Mouse (Mus musculus): ENCODE results near the gene Mmp20.

The Mmp20 gene

DNA sequence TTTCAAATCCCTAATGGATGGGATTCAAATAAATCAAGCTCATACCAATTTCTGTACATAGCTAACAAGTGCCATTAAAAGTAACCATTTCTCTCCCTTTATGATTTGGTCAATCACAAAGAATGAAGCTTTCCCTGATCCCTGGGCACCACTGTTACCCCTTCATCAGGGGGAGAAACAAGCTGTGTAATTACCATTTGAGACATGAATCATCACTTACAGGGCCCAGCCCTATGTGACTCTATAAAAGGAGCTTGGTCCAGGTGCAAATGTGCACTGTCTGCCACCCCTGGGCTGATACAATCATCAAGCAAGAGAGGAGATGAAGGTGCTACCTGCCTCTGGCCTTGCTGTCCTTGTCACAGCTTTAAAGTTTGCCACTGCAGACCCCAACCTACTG lies at the start of gene Mmp20:
TSS of gene Mmp20 (plus strand) at position 301 of the 400 bp plus-strand sequence.
- in situ Hi-C loops (cut with MboI, MseI), result no loop called here

- in situ Hi-C loops (cut with MboI, MseI), result no loop called here
Observed at GRCm38 (mm10) chr9:7590063-7590462, 38.0 kb upstream of the Mmp20 start.

DNA sequence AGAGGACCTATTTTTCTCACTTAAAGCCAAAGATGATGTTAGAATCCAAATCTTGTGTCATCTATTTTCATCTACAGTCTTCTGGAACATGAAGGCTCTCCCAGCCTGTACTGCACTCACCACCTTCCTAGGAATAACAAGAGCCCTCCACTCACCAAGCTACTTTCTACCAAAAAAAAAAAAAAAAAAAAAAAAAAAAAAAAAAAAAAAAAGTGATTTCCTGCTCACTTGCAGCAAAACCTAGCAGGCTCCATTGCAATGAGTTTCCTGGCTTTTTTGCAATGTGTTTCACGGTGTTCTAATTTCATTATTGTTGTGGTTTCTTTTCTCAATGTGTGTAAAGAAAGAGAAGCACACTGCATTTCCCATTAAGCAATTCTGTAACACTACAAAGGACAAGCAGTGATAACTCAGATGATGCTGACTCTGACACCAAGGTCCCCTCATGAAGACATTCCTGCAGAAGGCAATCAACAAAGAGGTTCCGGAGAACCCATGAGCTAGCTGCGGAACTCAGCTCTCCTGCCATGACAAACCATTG lies 34.7 kb upstream of the Mmp20 start:
- in situ Hi-C loops (cut with MboI, MseI), result no loop called here

GRCm38 (mm10) chr9:7594816-7595540 lies 33.1 kb upstream of the Mmp20 start:
- in situ Hi-C loops (cut with MboI, MseI), result no loop called here

GRCm38 (mm10) chr9:7602982-7603742 lies 24.9 kb upstream of the Mmp20 start:
- in situ Hi-C loops (cut with MboI, MseI), result no loop called here

DNA sequence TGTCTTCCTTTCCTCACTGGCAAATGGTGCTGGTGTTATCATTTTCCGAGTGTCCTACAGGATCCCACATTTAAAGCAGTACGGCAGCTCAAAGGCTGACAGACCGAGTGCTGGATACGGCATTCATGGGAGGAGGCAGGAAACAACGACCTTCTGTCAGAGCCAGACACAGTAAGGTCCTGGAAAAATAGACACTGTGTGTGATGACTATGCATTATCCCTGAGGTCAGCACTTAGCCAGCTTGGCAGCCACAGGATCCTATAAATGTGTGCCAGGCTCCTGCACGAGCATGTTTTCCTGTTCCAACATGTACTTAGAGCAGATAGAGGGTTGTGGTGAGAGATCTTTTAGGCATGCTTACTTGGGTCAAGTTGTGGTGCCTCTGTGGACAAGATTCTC lies 24.0 kb upstream of the Mmp20 start:
- in situ Hi-C loops (cut with MboI, MseI), result no loop called here

GRCm38 (mm10) chr9:7605638-7606037 lies 22.4 kb upstream of the Mmp20 start:
- in situ Hi-C loops (cut with MboI, MseI), result no loop called here

DNA sequence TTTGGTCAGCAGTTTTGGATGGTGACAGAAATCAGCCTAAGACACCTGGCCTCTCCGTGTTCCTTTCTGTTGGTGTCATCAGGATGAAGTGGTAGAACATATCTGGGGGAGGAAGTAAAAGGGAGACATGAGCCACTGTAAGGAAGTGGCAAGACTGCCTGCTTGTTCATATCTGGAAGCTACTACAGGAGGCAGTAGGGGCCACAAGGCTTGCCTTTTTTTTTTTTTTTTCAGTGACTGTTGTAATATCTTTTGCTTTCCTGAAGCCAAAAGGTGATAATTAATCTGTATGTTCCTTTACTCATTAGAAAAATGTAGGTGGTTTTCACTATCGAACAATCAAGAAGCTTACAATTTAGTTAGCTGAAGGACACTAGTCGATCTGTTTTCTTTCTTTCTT lies 5.4 kb upstream of the Mmp20 start:
- in situ Hi-C loops (cut with MboI, MseI), result no loop called here

- in situ Hi-C loops (cut with MboI, MseI), result no loop called here
Observed at GRCm38 (mm10) chr9:7633936-7634335, 5.9 kb downstream of the Mmp20 start.

DNA sequence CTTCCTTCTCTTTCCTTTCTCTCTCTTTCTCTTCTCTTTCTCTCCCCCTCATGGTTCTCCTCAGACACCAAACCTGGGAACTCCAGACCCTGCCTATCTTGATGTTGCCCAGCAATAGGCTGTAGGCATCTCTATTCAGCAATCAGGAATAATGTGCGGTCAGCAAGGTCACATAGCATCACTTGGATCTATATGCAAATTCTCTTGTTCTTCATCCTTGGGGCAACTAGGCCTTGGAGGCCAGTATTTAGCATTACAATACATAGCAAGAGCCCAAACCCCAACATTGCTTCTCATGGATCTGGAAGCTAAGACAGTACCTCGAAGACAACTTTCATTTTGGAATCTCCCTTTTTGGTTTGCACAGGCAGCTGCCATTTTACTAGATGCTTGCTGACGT lies 19.9 kb downstream of the Mmp20 start:
- in situ Hi-C loops (cut with MboI, MseI), result no loop called here

GRCm38 (mm10) chr9:7650397-7651180 lies 22.6 kb downstream of the Mmp20 start:
- in situ Hi-C loops (cut with MboI, MseI), result no loop called here

GRCm38 (mm10) chr9:7652351-7653085 lies 24.5 kb downstream of the Mmp20 start:
- in situ Hi-C loops (cut with MboI, MseI), result no loop called here

DNA sequence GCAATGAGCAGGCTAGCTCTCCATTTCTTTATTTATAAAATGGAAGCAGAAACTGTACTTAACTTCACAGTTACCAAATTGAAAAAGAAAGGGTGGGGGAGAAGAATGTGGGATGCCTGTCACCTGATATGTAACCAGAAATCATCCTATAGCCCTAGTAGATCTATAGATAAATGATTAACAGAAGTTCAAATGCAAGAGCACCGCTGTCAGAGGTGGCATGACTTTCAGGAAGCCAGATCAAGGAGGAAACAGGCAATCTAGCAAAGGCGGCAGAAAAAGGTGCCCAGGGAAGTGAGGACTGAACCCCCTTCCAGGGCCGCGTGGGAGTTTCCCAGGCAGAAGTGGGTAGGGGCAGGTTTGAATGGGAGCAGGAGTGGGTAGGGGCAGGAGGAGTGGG lies 29.9 kb downstream of the Mmp20 start:
- in situ Hi-C loops (cut with MboI, MseI), result no loop called here

DNA sequence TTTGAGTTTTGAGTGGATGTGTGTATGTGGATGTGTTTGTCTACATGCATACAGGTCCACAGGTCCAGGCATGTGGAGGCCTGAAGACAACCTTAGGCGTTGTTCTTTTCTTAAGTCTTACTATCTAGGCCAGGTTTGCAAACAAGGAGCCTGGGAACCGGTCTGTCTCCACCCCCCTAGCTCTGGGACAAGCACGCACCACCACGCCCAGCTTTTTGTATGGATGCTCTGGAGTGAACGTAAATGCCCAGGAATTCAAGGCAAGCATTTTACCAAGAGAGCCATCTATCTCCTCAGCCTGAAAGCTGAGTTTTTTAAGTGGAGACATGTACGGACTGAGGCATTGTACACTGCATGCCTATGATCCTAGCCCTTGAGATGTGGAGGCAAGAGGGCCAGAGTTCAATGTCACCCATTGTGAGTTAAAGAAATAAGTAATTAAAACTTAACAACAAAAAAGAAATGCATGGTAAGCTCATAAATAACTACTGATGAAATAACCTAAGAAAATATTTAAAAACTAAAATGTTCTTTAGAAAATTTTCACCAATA lies 31.5 kb downstream of the Mmp20 start:
- in situ Hi-C loops (cut with MboI, MseI), result no loop called here

DNA sequence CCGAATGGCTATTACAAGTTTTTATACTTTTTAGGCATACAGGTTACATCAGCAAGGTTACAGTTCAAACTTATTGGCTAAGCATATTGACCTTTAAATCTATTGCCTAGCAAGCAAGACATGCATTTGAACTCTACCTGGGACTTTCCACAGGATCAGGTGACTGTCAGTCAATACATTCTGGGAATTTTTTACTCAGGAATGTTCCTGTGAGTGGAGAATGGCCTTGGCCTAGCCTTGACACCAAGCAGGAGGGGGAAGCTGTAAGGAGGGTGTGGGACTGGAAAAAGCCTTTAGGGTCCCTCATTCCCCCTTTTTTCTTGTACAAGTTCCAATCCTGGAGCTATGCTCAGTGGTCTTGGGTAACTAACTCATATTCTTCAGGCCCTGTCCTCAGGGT lies 33.3 kb downstream of the Mmp20 start:
- in situ Hi-C loops (cut with MboI, MseI), result no loop called here

DNA sequence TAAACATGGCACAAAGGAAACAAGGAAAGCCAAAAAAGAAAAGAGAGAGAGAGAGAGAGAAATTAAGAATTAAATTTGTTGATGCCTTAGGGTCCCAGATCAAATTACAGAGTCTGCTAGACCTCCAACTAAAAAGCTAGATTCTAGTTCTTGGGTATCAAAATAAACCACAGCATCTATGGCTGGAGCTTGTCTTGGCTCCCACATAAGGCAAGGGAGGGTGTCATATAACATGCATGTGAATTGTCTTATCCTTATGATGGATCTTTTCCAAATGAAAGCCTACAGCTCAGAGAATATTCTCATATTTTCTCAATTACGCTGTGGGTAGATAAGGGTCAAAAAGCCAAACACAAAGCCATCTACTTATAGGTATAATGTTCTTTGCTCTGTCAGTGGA lies 41.6 kb downstream of the Mmp20 start:
- in situ Hi-C loops (cut with MboI, MseI), result no loop called here

- in situ Hi-C loops (cut with MboI, MseI), result no loop called here
Observed at GRCm38 (mm10) chr9:7672985-7673384, 45.0 kb downstream of the Mmp20 start.

DNA sequence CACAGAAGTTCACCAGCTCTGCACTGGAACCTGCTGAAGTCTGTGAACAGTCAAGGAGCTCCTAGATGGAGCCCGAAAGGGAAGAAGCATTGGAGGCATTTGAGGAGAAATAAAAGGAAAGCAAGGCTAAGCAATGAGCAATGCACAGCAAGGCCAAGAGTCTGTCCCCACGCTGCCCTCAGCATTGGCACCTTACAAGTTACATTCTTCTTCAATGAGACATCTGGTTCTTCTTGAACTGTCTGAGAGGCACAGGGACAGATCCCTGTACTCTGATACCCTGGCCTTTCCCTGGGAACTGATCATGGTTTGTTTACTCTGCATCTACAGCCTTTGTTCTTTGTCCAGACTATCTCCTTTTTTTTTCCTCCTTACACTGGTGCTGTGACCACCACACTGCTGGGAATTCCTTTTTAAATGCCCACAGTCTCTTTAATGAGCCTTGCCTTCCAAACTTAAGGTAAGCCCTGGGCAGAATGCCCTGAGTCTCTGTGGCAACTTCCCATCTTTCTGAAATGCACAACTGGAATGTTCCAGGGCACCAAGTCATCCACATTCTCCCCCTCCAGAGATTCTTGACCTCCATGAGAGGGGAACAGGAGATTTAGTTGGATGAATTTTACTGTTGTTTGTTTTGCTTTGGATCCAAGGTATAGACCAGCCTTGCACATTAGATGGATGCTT lies 50.3 kb downstream of the Mmp20 start:
- in situ Hi-C loops (cut with MboI, MseI), result no loop called here

- in situ Hi-C loops (cut with MboI, MseI), result no loop called here
Observed at GRCm38 (mm10) chr9:7682081-7682618, 54.1 kb downstream of the Mmp20 start.

DNA sequence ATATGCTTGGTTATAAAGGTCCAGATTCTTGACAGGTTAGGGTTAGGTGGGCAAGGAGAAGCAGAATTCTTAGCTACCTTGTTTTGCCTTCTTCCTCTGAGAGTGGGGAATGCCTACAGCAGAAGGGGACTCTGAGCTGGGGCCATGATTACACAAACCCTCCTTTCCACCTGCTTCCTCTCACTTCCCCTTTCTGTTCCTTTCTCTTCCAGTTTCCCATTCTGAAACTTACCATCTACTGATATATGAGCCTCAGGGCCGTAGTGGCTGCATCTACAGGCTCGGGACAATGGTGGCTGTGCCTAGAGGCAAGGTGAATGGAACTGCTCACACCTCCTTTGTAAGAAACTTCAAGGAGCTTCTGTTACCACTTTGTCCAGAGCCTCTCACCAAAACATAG lies 58.0 kb downstream of the Mmp20 start:
- in situ Hi-C loops (cut with MboI, MseI), result no loop called here
